Mouse (Mus musculus) midbrain, embryonic 13.5 days (tissue): ENCODE data around the gene Coq2. TPM values are rescaled to one million over a fixed set of nuclear protein-coding genes. Genes with fewer than 3 reads are reported as not detected.

Experiments used
- ATAC-seq: fragments of 200-750 bp; cut with Nextera tagmentation; 2 replicates; pipeline ENCODE4 v1.8.0; 2017; ENCODE audit warnings: mild to moderate bottlenecking, moderate TSS enrichment, moderate library complexity
- H3K27ac ChIP-seq: fragments of 300-500 bp; sonication (generic); 2 replicates; pipeline ENCODE4 v1.5.1; 2015; ENCODE audit warnings: inconsistent platforms, mild to moderate bottlenecking, moderate library complexity
- H3K27me3 ChIP-seq: fragments of 300-500 bp; sonication (generic); 2 replicates; pipeline ENCODE4 v1.6.1; 2015; ENCODE audit warnings: mild to moderate bottlenecking, inconsistent platforms
- H3K36me3 ChIP-seq: fragments of 300-500 bp; sonication (generic); 2 replicates; pipeline ENCODE4 v1.6.1; 2015; ENCODE audit warnings: mild to moderate bottlenecking, inconsistent platforms
- H3K4me1 ChIP-seq: fragments of 300-500 bp; sonication (generic); replicated peaks from 2 replicates; pipeline ENCODE4 v1.6.1; 2015; ENCODE audit warnings: inconsistent platforms
- H3K4me2 ChIP-seq: fragments of 300-500 bp; sonication (generic); replicated peaks from 2 replicates; pipeline ENCODE4 v1.6.1; 2015; ENCODE audit warnings: moderate library complexity, mild to moderate bottlenecking, inconsistent platforms
- H3K4me3 ChIP-seq: fragments of 300-500 bp; sonication (generic); replicated peaks from 2 replicates; pipeline ENCODE4 v1.5.1; 2015; ENCODE audit warnings: mild to moderate bottlenecking, inconsistent platforms
- H3K9ac ChIP-seq: fragments of 300-500 bp; sonication (generic); replicated peaks from 2 replicates; pipeline ENCODE4 v1.6.1; 2015; ENCODE audit warnings: mild to moderate bottlenecking, inconsistent platforms
- H3K9me3 ChIP-seq: fragments of 300-500 bp; sonication (generic); 2 replicates; pipeline ENCODE4 v1.6.1; 2016; ENCODE audit warnings: mild to moderate bottlenecking, inconsistent platforms
- WGBS: fragments of 180-500 bp; shearing (Covaris S2); methylation state at CpG from one replicate; pipeline ENCODE4 v1.1.7; 2015; 5-methylcytosine and 5-hydroxymethylcytosine counted together
- polyA plus RNA-seq: library from polyadenylated mRNA; unstranded; fragments of >200 nt; fragmentation: Nextera tagmentation; extraction: Ambion mirVana; gene quantifications from 2 replicates; pipeline ENCODE4 v1.2.1, GENCODE M21; 2015

Coq2 gene
- polyA plus RNA-seq, 1 experiment from 2014 or later: 47.9 TPM

DNA sequence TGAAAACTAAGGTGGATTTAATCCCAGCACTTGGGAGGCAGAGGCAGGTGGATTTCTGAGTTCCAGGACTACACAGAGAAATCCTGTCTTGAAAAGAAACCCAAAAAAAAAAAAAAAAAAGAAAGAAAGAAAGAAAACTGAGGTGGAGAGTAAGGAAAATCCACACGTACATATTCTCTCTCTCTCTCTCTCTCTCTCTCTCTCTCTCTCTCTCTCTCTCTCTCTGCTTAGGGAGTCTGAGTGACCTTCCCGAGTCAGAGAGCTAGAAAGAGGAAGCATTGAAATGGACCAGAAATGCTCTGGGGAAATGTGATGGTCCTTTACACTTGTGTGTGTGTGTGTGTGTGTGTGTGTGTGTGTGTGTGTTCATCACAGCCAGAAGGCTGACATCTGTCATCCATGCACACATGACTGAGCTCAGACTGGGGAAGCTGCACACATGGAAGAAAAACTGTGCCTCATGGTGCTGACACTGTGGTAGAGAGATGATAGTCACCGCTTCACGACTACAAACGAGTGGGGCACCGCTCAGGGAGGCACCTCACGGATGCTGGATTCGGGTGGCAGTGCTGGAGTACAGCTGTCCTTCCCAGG lies 40.0 kb downstream of the Coq2 start:
- H3K9me3 ChIP-seq: no peaks in the 10 kb centered on the region
- no peak overlapping the region for H3K4me3 ChIP-seq
- H3K9ac ChIP-seq: no peak overlapping the region
- no peaks in the 10 kb centered on the region for H3K27me3 ChIP-seq
- H3K4me2 ChIP-seq: no peak overlapping the region
- ATAC-seq: no peak
- no peaks in the 10 kb centered on the region for H3K36me3 ChIP-seq
- no peak overlapping the region for H3K27ac ChIP-seq
- no peaks in the 10 kb centered on the region for H3K4me1 ChIP-seq
- 89% methylated on average over 8 of the region's 8 CpGs for WGBS

DNA sequence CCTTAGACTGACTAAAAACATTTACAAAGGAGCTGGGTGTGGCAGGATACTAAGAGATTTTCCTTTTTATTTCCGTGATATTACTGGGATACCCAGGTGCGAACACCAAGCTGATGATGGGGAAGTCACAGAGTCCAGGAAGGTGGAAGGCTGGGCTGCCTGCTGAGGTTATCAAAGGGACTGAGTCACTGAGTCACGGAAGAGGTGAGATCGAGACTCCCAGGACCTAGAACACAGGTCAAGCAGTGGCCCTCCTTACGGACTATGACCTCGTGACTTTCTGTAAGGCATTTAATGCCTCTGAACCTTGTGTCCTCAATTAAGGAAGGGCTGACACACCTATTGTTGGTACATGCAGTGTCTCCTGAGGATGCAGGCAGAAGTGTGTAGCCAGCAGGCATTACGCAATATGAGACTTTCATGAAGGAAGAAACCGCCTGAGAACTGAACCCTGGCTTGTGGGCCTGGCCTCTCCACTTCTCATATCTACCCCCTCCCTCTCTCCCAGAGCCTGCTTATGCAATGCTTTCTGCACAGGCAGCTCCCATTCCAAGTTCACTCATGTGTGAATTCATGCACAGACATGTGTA lies 42.3 kb downstream of the Coq2 start:
- H3K4me3 ChIP-seq: no peak overlapping the region
- no peak for ATAC-seq
- 90% methylated on average over 8 of the region's 8 CpGs for WGBS
- H3K36me3 ChIP-seq: no peaks in the 10 kb centered on the region
- no peaks in the 10 kb centered on the region for H3K9me3 ChIP-seq
- no peak overlapping the region for H3K4me2 ChIP-seq
- no peak overlapping the region for H3K9ac ChIP-seq
- no peaks in the 10 kb centered on the region for H3K4me1 ChIP-seq
- H3K27me3 ChIP-seq: no peaks in the 10 kb centered on the region
- no peak overlapping the region for H3K27ac ChIP-seq

DNA sequence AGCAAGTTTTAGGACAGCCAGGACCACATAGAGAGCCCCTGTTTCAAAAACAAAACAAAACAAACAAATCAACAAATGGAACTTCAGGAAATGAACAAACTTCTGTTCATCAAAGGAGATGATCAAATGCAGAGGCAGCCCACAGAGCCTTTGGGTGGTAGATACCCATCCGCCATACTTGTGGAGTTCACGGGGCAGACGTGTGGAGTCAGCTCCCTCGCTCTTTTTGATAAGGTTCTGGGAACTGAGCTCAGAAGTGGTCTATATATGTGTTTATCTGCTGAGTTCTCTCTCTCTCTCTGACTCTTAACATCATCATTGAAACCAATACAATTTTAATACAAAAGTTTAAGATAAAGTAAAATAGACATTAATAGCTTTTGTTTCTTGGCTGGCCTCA lies 46.1 kb downstream of the Coq2 start:
- Histone ChIP-seq H3K9ac (no peak overlapping the region), H3K4me1 (no peaks in the 10 kb centered on the region), H3K9me3 (no peaks in the 10 kb centered on the region), H3K4me2 (no peak overlapping the region), H3K36me3 (no peaks in the 10 kb centered on the region), H3K27ac (no peak overlapping the region), H3K27me3 (no peaks in the 10 kb centered on the region), H3K4me3 (no peak overlapping the region)
- 96% methylated on average over 4 of the region's 4 CpGs for WGBS
- no peak for ATAC-seq

DNA sequence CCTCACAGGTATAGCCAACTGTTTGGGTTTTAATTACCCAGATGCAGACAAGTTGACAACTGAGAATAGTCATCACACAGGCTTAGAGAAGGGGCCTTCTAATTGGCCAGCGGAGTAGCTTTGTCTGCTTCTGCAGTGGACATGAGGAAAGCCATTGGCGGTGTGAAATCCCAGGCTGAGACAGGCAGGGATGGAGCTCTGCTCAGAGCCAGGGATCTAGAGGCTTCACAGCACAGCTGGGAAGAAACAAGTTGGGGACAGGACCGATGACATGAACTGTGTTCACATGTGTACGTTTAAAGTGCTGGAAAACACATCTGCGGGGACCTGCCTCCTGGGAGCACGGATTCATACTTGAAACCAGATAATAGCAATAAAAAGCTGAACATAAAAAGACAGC lies 48.4 kb downstream of the Coq2 start:
- H3K27me3 ChIP-seq: no peaks in the 10 kb centered on the region
- no peak overlapping the region for H3K27ac ChIP-seq
- no peak for ATAC-seq
- H3K4me1 ChIP-seq: no peaks in the 10 kb centered on the region
- no peaks in the 10 kb centered on the region for H3K9me3 ChIP-seq
- no peak overlapping the region for H3K9ac ChIP-seq
- no peak overlapping the region for H3K4me3 ChIP-seq
- H3K4me2 ChIP-seq: no peak overlapping the region
- WGBS: 79% methylated on average over 6 of the region's 6 CpGs
- no peaks in the 10 kb centered on the region for H3K36me3 ChIP-seq

DNA sequence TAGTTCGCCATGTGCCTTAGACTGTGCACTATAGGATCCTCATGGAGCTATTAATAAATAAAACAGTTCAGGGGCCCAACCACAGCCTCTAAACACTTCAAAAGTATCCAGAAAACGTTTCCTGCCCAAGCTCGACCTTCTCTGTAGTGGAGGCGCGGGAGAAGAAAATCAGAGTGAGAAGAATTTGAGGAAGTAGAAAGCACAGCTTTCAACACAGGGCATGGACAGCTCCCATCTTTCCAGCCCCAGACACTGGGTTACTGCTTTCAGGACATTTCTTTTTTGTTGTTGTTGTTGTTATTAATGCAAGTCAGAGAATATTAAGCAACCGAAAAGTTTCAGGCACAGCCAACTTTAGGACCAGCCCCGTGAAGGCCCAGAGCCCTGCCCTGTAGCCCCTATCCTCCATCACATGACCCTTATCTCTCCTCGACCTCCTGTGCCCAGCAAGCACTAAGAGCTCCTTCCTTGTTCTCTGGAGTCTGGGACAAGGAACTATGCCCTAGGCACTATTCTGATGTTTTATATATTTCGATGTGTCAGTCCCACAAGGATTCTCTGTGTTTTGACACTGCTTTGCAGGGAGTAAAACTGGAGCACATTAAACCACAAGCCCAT lies 50.1 kb downstream of the Coq2 start:
- Histone ChIP-seq H3K9me3 (no peaks in the 10 kb centered on the region), H3K36me3 (no peaks in the 10 kb centered on the region), H3K4me2 (no peak overlapping the region), H3K27me3 (no peaks in the 10 kb centered on the region), H3K4me1 (no peaks in the 10 kb centered on the region), H3K4me3 (no peak overlapping the region), H3K9ac (no peak overlapping the region), H3K27ac (no peak overlapping the region)
- ATAC-seq: no peak
- WGBS: 82% methylated on average over 9 of the region's 9 CpGs

DNA sequence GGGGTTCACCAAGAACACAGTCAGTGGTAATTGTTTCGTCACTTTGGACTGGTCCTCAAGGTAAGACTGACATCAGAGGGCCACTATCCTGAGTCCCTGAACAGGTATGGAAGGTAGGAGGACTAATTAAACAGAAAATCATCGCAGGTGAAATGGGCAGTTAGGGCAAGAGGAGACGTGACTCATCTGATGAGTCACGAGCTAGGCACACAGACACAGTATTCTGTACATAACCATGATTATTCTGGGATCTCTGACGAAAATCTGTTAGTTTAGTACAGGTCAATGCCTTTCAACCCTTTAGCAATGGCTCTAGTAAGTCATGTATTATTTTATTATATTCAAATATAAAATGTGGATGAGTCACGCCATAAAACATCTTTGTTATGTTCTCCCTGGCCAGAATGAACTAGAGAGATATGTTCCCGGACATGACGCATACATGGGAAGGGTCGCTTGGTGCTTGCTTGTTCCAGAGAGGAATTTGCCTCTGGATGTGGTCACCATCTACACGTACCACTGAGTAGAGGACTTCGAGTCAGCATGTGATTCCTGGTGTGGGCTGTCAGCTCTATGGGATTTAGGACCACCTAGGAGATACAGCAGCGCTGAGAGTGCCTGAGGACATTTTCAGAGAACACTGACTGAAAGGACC lies 52.3 kb downstream of the Coq2 start:
- Histone ChIP-seq H3K4me1 (no peaks in the 10 kb centered on the region), H3K9me3 (no peaks in the 10 kb centered on the region), H3K4me2 (no peak overlapping the region), H3K27me3 (no peaks in the 10 kb centered on the region), H3K4me3 (no peak overlapping the region), H3K9ac (no peak overlapping the region), H3K36me3 (no peaks in the 10 kb centered on the region), H3K27ac (no peak overlapping the region)
- ATAC-seq: no peak
- WGBS: 87% methylated on average over 12 of the region's 12 CpGs

DNA sequence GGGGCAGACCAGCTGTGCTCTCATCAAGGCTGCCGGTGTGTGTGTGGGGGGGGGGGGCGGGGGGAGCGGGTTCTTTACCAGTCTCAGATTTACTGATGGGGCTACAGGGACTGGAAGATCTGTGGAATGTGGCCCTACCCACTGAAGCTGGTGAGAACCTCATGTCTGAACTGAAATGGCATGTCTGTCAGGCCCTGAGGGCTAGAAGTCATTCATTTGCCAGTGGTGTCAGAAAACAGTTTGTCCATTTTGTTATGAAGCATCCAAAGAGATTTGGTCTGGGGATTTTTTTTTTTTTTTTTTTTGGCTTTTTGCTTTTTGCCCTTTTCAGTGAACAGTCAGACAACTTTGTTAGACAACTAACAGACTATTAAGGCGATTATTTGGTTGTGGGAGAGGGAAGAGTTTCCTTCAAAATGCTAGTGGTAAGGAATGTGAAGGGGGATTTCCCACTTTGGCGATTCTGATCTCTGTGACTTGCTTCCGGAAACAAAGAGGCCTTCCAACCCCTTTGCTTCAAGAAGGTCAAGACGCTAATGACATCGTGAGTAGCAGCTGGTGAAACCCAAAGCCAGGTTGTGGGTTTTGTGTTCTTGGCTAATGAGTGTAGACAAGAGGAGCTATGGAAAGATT lies 52.9 kb downstream of the Coq2 start:
- Histone ChIP-seq H3K27ac (no peak overlapping the region), H3K9me3 (no peaks in the 10 kb centered on the region), H3K4me1 (no peaks in the 10 kb centered on the region), H3K27me3 (no peaks in the 10 kb centered on the region), H3K9ac (no peak overlapping the region), H3K4me2 (no peak overlapping the region), H3K4me3 (no peak overlapping the region), H3K36me3 (no peaks in the 10 kb centered on the region)
- ATAC-seq: no peak
- 74% methylated on average over 8 of the region's 8 CpGs for WGBS

DNA sequence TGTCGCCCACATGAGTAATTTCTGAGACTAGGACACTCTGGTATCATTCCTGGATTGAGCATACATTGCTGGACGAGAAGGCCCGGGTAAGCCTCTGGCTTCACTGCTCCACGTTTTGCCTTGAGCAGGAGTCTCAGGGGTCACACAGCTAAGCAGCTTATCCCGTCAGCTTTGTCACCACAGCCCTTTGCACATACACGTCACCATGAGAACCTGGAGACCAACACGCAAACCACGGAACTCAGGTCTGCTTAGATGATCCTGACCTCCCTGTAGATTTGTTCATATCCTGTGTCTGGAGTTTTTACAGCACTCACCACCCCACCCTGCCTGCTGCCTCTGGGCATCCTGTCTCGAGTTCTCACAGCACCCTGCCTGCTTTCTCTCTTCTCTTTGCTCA lies 54.0 kb downstream of the Coq2 start:
- no peaks in the 10 kb centered on the region for H3K36me3 ChIP-seq
- H3K9me3 ChIP-seq: no peaks in the 10 kb centered on the region
- no peaks in the 10 kb centered on the region for H3K27me3 ChIP-seq
- no peak overlapping the region for H3K4me3 ChIP-seq
- H3K4me1 ChIP-seq: no peaks in the 10 kb centered on the region
- H3K4me2 ChIP-seq: no peak overlapping the region
- H3K9ac ChIP-seq: no peak overlapping the region
- ATAC-seq: no peak
- 56% methylated on average over 9 of the region's 9 CpGs for WGBS
- no peak overlapping the region for H3K27ac ChIP-seq

DNA sequence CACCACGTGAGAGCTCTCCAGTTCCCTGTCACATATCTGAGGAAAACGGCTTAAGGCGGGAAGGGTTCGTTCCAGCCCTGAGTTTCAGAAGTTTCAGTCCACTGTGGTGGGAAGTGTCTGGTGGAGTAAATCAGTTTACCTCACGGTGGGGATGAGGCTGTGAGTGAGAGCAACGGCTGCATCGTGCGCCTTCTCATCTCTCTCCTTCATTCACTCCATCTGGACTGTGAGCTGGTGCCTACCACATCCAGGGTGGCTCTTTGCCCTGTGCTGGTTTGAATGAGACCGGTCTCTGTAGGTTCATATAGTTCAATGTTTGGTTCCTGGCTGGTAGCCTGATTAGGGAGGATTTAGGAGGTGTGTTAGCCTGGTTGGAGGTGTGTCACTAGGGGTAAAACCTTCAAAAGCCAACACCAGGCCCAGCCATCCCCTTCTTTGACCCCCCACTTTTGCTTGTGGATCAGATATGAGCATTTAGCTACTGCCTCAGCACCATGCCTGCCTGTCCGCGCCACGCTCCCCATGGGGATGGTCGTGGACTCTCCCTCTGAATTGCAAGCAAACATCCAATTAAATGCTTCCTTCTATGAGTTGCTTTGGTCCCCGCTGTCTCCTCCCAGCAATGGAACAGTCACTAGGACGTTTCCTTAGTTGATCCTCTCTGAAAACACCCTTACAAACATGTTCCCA lies 55.2 kb downstream of the Coq2 start:
- H3K4me3 ChIP-seq: no peak overlapping the region
- no peaks in the 10 kb centered on the region for H3K9me3 ChIP-seq
- no peaks in the 10 kb centered on the region for H3K4me1 ChIP-seq
- ATAC-seq: no peak
- no peaks in the 10 kb centered on the region for H3K27me3 ChIP-seq
- no peak overlapping the region for H3K27ac ChIP-seq
- 90% methylated on average over 15 of the region's 15 CpGs for WGBS
- no peaks in the 10 kb centered on the region for H3K36me3 ChIP-seq
- H3K4me2 ChIP-seq: no peak overlapping the region
- H3K9ac ChIP-seq: no peak overlapping the region

DNA sequence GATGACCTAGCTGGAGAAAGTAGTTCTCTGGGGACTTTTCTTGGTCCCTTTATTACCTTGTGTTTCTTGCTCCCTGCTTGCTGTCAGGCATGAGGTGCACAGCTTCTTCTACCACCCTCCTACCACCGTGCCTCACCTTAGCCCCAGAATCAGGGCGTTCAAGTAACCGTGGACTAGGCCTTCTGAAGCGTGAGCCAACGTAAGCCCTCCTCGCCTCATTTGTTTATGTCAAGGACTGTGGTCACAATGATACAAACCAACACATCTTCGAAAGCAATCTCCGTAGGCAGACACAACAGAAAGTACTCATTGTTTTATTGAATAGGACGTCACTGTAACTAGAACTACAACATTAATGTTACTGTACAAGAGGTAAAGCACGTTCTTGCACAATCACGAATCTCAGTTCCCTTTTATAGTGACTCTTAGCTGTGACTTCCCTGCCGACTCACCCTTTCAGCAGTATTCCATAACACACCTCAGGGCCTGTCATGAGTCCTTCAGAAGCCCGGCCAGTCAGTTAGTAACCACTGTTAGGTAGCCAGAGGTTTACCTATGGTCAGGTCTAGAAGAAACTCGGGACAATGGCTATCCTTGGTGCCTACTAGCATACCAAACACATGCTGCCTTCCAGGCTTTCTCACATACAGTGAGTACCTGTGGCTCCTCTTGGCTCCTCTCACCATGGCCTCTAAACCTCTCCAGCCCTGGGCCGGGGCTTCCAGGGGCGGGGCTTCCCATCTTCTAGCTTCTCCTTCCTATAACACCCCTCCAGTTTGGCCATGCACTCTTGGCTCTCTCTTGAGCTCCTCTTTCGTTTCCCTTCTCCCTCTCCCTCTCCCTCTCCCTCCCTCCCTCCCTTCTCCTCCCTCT lies 60.8 kb downstream of the Coq2 start:
- Histone ChIP-seq H3K27ac (no peak overlapping the region), H3K9me3 (no peaks in the 10 kb centered on the region), H3K27me3 (no peaks in the 10 kb centered on the region), H3K4me2 (no peak overlapping the region), H3K4me1 (no peaks in the 10 kb centered on the region), H3K4me3 (no peak overlapping the region), H3K36me3 (no peaks in the 10 kb centered on the region), H3K9ac (no peak overlapping the region)
- 88% methylated on average over 17 of the region's 17 CpGs for WGBS
- no peak for ATAC-seq

DNA sequence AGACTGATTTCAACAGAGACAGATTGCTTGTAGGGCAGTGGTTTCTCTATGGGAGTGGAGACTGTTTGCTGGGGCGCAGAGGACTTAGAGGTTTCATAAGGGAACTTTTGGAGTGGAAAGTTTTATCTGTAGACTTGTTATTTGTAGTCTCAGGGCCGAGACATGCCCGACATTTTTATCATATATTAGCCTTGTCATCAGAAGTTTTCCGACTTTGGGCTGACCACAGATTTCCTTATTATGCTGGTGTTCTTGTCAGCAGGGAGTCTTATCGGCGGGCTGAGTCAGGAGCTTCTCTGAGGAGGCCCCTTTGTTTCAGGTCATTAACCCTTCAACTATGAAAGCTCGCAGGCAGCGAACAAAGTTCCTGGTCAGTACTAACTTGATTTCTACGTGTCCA lies 67.1 kb downstream of the Coq2 start:
- Histone ChIP-seq H3K36me3 (no peaks in the 10 kb centered on the region), H3K27ac (no peak overlapping the region)
- WGBS: 84% methylated on average over 9 of the region's 9 CpGs

More for the DNA sequence above, 67.1 kb downstream of the Coq2 start:
- Histone ChIP-seq H3K4me1 (no peaks in the 10 kb centered on the region), H3K4me3 (no peak overlapping the region), H3K4me2 (no peak overlapping the region), H3K9me3 (no peaks in the 10 kb centered on the region), H3K9ac (no peak overlapping the region), H3K27me3 (no peaks in the 10 kb centered on the region)
- no peak for ATAC-seq
